Mouse (Mus musculus) activated CD4-positive, CD25-positive, alpha-beta regulatory T cell (primary cell): ENCODE data around the gene Olfr1098. TPM values are rescaled to one million over a fixed set of nuclear protein-coding genes. Genes with fewer than 3 reads are reported as not detected.

Experiments used
- polyA plus RNA-seq, 2 experiments: library from polyadenylated mRNA; unstranded; fragments of 100-300 nt; shearing (Covaris generic); gene quantifications; one replicate each; pipeline ENCODE4 v1.2.1; 2017

Olfr1098 gene
- polyA plus RNA-seq = under 1 TPM in 1 of 2 experiments, not detected in 1; 0.37 TPM

GRCm38 (mm10) chr2:86924445-86924844 is at the start of gene Olfr1098:
Olfr1098 (minus strand) TSS chr2:86924545.

GRCm38 (mm10) chr2:86960593-86960992 is 36.2 kb upstream of the Olfr1098 start, which contains the start of gene Olfr1099:
Olfr1099 (minus strand) TSS chr2:86960693.

GRCm38 (mm10) chr2:86892116-86892515 is 32.2 kb downstream of the Olfr1098 start, which contains the start of gene Olfr1097:
Olfr1097 (minus strand) TSS chr2:86892216.

GRCm38 (mm10) chr2:86874702-86875101 is 49.6 kb downstream of the Olfr1098 start, which contains the start of gene Gm13723:
Gm13723 (minus strand) TSS chr2:86874802.

Other genes with a start within 250 kb of the Olfr1098 start
- not detected for gene Olfr1086, start 244.5 kb downstream of the Olfr1098 start, polyA plus RNA-seq
- not detected for gene Olfr1087, start 226.2 kb downstream of the Olfr1098 start, polyA plus RNA-seq
- not detected for gene Olfr1089, start 190.8 kb downstream of the Olfr1098 start, polyA plus RNA-seq
- gene Olfr1090, start 165.6 kb downstream of the Olfr1098 start, polyA plus RNA-seq = under 1 TPM in 1 of 2 experiments, not detected in 1; 0.56 TPM
- not detected for gene Olfr1093, start 142.1 kb downstream of the Olfr1098 start, polyA plus RNA-seq
- not detected for gene Olfr141, start 114.5 kb downstream of the Olfr1098 start, polyA plus RNA-seq
- gene Olfr1094, start 99.9 kb downstream of the Olfr1098 start, polyA plus RNA-seq = not detected
- under 1 TPM in 1 of 2 experiments, not detected in 1; 0.57 TPM for gene Olfr1095, start 72.8 kb downstream of the Olfr1098 start, polyA plus RNA-seq
- under 1 TPM; 0.04 to 0.28 TPM for gene Gm13723, start 49.7 kb downstream of the Olfr1098 start, polyA plus RNA-seq
- under 1 TPM in 1 of 2 experiments, not detected in 1; 0.17 TPM for gene Olfr1097, start 32.3 kb downstream of the Olfr1098 start, polyA plus RNA-seq
- gene Olfr1099, start 36.1 kb upstream of the Olfr1098 start, polyA plus RNA-seq = not detected
- gene Olfr1100, start 55.4 kb upstream of the Olfr1098 start, polyA plus RNA-seq = not detected
- not detected for gene Olfr1101, start 66.7 kb upstream of the Olfr1098 start, polyA plus RNA-seq
- gene Olfr1102, start 73.9 kb upstream of the Olfr1098 start, polyA plus RNA-seq = not detected
- not detected for gene Olfr1104, start 102.5 kb upstream of the Olfr1098 start, polyA plus RNA-seq
- gene Olfr1105, start 112.0 kb upstream of the Olfr1098 start, polyA plus RNA-seq = under 1 TPM; 0.11 TPM
- gene Olfr1106, start 127.7 kb upstream of the Olfr1098 start, polyA plus RNA-seq = under 1 TPM in 1 of 2 experiments, not detected in 1; 0.18 TPM
- gene Olfr1107, start 151.3 kb upstream of the Olfr1098 start, polyA plus RNA-seq = not detected
- gene Olfr1109, start 171.5 kb upstream of the Olfr1098 start, polyA plus RNA-seq = under 1 TPM in 1 of 2 experiments, not detected in 1; 0.23 TPM
- not detected for gene Olfr259, start 190.0 kb upstream of the Olfr1098 start, polyA plus RNA-seq
- not detected for gene Olfr1110, start 215.8 kb upstream of the Olfr1098 start, polyA plus RNA-seq
- not detected for gene Olfr1111, start 228.1 kb upstream of the Olfr1098 start, polyA plus RNA-seq